Mouse (Mus musculus) hindbrain, postnatal 0 days (tissue): ENCODE measurements around the gene Hao2. TPM values are rescaled to one million over a fixed set of nuclear protein-coding genes. Genes with fewer than 3 reads are reported as not detected.

Experiments
- ATAC-seq: fragments of 200-750 bp; cut with Nextera tagmentation; 2 replicates; pipeline ENCODE4 v1.8.0; 2017; ENCODE audit warnings: mild to moderate bottlenecking, moderate TSS enrichment, moderate library complexity
- DNase-seq: peaks from one replicate; pipeline ENCODE4 v3.0.0-alpha.2; 2015; ENCODE audit warnings: low spot score
- H3K27ac ChIP-seq: fragments of 300-500 bp; sonication (generic); 2 replicates; pipeline ENCODE4 v1.5.1; 2014; ENCODE audit warnings: mild to moderate bottlenecking
- H3K27me3 ChIP-seq: fragments of 300-500 bp; sonication (generic); 2 replicates; pipeline ENCODE4 v1.6.1; 2014; ENCODE audit warnings: low read length, mixed read lengths; ENCODE audit not compliant: insufficient read depth
- H3K36me3 ChIP-seq: fragments of 300-500 bp; sonication (generic); 2 replicates; pipeline ENCODE4 v1.6.1; 2014; ENCODE audit warnings: low read length, mixed read lengths; ENCODE audit not compliant: insufficient read depth
- H3K4me1 ChIP-seq: fragments of 300-500 bp; sonication (generic); 2 replicates; pipeline ENCODE4 v1.6.1; 2014; ENCODE audit warnings: antibody characterized with exemption, low read length, mixed read lengths; ENCODE audit not compliant: insufficient read depth
- H3K4me2 ChIP-seq: fragments of 300-500 bp; sonication (generic); 2 replicates; pipeline ENCODE4 v1.6.1; 2014; ENCODE audit warnings: low read depth, mild to moderate bottlenecking, low read length, moderate library complexity, mixed read lengths
- H3K4me3 ChIP-seq: fragments of 300-500 bp; sonication (generic); 2 replicates; pipeline ENCODE4 v1.5.1; 2014; ENCODE audit warnings: low read length
- H3K9ac ChIP-seq: fragments of 300-500 bp; sonication (generic); replicated peaks from 2 replicates; pipeline ENCODE4 v1.6.1; 2014; ENCODE audit warnings: mild to moderate bottlenecking, low read length, moderate library complexity, mixed read lengths
- H3K9me3 ChIP-seq: fragments of 300-500 bp; sonication (generic); 2 replicates; pipeline ENCODE4 v1.6.1; 2016; ENCODE audit warnings: low read length, mixed read lengths
- CTCF ChIP-seq: IDR thresholded peaks from 2 replicates; pipeline ENCODE4 v1.5.1; 2016; ENCODE audit warnings: antibody characterized with exemption, control low read depth, low read depth
- WGBS: fragments of 180-500 bp; shearing (Covaris S2); extraction: QIAGEN DNeasy Blood & Tissue Kit; methylation state at CpG from one replicate; pipeline ENCODE4 v1.1.7; 2014; 5-methylcytosine and 5-hydroxymethylcytosine counted together
- polyA plus RNA-seq: library from polyadenylated mRNA; unstranded; fragments of >200 nt; fragmentation: Nextera tagmentation; extraction: Ambion mirVana; gene quantifications from 2 replicates; pipeline ENCODE4 v1.2.1, GENCODE M21; 2015
- total RNA-seq: library from RNA; depleted of rRNA; stranded (reverse); fragments of >200 nt; gene quantifications from 2 replicates; pipeline ENCODE4 v1.2.3, GENCODE M21; 2014

Gene Hao2
- total and polyA plus RNA-seq, 2 experiments from 2014 or later: not detected

DNA sequence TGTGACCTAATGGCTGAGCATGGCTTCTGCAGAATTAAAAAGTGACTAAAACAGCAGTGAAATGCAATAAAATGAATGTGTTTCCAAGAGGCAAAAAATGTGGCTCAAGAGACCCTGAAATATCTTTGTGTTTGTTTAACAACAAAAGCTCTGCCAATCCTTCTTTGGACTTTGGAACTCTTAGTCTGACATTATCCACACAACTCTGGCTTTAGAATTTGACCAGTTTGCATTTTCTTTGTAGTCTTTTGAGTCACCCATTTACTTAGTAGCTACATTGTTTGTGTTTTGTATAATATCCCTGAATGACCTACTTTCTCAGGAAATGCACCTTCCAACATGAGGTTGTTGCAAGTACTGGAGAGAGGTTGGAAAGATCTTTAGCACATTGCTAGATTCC, 39.4 kb upstream of the Hao2 start:
- no peak overlapping the region for H3K4me2 ChIP-seq

DNA sequence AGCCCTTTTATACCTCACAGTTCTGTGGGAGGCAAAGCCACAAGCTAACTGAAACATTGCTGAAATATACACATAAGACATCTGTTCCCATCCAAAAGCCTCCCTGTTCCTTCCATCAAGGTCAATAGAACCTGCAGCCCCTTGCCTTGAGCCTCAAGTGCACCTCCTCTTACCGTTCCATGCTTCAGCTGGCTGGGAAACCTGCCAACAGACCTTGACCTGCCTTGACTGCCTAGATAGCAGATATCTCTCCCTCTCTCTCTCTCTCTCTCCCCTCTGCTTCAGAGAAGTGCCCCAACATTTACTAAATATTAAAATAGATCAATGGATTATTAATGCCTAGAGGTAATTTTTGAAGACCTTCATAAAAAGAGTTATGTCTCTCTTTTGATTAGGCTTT, 38.8 kb upstream of the Hao2 start:
- ATAC-seq: no peak
- TF ChIP-seq CTCF: no peak
- Histone ChIP-seq H3K4me1 (no peaks in the 10 kb centered on the region), H3K4me2 (no peak overlapping the region), H3K4me3 (no peak overlapping the region), H3K36me3 (no peaks in the 10 kb centered on the region), H3K27ac (no peak overlapping the region), H3K9me3 (no peaks in the 10 kb centered on the region), H3K9ac (no peak overlapping the region), H3K27me3 (no peaks in the 10 kb centered on the region)
- DNase-seq: no peak
- 43% methylated on average over 1 of the region's 1 CpGs for WGBS

More for the DNA sequence above, 39.4 kb upstream of the Hao2 start:
- H3K4me3 ChIP-seq: no peak overlapping the region
- H3K27me3 ChIP-seq: no peaks in the 10 kb centered on the region
- H3K9me3 ChIP-seq: no peaks in the 10 kb centered on the region
- ATAC-seq (no peak), DNase-seq (no peak)
- no peaks in the 10 kb centered on the region for H3K4me1 ChIP-seq
- no peak overlapping the region for H3K27ac ChIP-seq
- H3K9ac ChIP-seq: no peak overlapping the region
- no peak for TF ChIP-seq CTCF
- H3K36me3 ChIP-seq: no peaks in the 10 kb centered on the region

DNA sequence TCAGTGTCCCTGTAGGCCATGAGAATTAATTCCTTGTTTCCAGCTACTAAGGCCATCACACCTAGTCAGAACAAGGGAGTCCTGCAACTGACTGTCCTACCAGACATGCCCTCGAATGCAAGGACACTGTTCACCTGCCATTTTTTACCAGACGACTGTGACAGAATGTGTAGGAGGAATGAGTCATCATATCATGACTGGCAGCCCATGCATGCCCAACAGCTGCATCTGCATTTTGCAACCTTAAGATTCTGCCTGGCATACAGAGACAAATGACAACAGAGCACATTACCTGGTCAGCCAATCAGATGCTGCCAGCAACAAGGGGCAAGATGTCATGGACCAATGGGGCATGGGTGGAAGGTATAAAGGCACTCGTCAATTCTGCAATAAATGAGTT, 27.4 kb upstream of the Hao2 start:
- Histone ChIP-seq H3K9ac (no peak overlapping the region), H3K4me3 (no peak overlapping the region), H3K27ac (no peak overlapping the region), H3K9me3 (no peaks in the 10 kb centered on the region), H3K4me1 (no peaks in the 10 kb centered on the region), H3K27me3 (no peaks in the 10 kb centered on the region), H3K36me3 (no peaks in the 10 kb centered on the region), H3K4me2 (no peak overlapping the region)
- WGBS: 90% methylated on average over 3 of the region's 3 CpGs
- ATAC-seq (no peak), DNase-seq (no peak)
- no peak for TF ChIP-seq CTCF

DNA sequence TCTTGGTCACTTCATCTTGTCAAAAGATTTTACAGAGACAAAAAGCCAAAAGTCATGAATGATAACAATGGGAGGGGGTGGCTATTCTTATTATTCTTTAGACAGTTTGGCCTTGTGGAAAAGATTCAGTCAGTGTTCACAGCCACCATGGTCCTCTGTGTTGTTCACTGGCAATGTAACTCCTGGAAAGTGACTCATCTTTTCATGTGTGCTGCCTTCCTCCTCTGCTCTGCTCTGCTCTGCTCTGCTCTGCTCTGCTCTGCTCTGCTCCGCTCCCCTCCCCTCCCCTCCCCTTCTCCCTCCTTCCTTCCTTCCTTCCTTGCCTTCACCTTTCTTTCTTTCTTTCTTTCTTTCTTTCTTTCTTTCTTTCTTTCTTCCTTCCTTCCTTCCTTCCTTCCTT, 24.2 kb upstream of the Hao2 start:
- H3K4me2 ChIP-seq: no peak overlapping the region
- no peak overlapping the region for H3K9ac ChIP-seq
- no peak for TF ChIP-seq CTCF
- H3K9me3 ChIP-seq: no peaks in the 10 kb centered on the region
- H3K27me3 ChIP-seq: no peaks in the 10 kb centered on the region
- WGBS: no CpG with 5 or more reads among the region's 1 CpGs
- no peaks in the 10 kb centered on the region for H3K36me3 ChIP-seq
- DNase-seq: no peak
- H3K27ac ChIP-seq: no peak overlapping the region
- ATAC-seq: no peak
- H3K4me3 ChIP-seq: no peak overlapping the region
- H3K4me1 ChIP-seq: no peaks in the 10 kb centered on the region

DNA sequence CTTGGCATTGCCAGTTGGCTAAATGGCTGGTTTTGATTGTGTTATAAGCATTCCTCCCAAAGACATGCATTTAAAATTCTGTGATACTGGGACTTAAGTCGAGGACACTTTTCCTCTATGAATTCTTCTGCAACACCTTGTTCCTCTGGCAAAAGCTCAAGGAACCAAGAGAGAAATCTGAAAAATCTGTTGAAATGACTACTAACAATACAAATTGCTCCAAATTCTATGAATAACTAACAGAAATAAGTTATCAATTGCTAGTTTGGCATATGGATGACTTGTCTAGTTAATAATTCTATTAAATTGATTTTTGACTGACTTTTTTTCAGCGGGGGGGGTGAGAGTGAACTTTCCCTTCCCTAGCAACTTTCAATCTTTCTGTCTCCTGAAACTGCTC, 23.8 kb upstream of the Hao2 start:
- WGBS: 77% methylated on average over 2 of the region's 2 CpGs
- Histone ChIP-seq H3K9ac (no peak overlapping the region), H3K4me1 (no peaks in the 10 kb centered on the region), H3K36me3 (no peaks in the 10 kb centered on the region), H3K4me2 (no peak overlapping the region), H3K27me3 (no peaks in the 10 kb centered on the region), H3K9me3 (no peaks in the 10 kb centered on the region), H3K27ac (no peak overlapping the region), H3K4me3 (no peak overlapping the region)
- ATAC-seq (no peak), DNase-seq (no peak)
- TF ChIP-seq CTCF: no peak

DNA sequence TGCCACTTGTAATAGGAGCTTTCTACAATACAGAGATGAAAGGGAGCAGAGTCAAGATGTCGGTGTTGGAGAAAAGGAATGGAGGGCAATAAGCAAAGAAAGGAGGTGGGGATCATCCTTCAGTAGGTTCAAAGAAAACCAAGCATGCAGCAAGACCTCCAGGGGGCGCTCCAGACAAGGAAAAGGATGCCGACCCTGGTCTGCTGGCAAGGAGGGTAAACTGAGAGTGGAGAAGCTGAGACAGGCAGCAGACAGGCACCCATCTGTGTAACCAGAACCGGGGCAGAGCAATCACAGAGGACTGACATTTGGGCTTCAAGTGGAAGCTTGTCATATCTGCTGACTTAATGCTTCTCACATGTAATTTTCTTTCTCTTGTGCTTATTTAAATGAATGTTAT, 22.6 kb upstream of the Hao2 start:
- no peak overlapping the region for H3K27ac ChIP-seq
- peak; percentile 78 for TF ChIP-seq CTCF
- no peaks in the 10 kb centered on the region for H3K36me3 ChIP-seq
- ATAC-seq (peak; percentile 18; the same call in 1 of the 2 replicates), DNase-seq (peak; percentile 69)
- no peak overlapping the region for H3K9ac ChIP-seq
- H3K4me3 ChIP-seq: no peak overlapping the region
- H3K4me1 ChIP-seq: no peaks in the 10 kb centered on the region
- no peak overlapping the region for H3K4me2 ChIP-seq
- H3K9me3 ChIP-seq: no peaks in the 10 kb centered on the region
- 11% methylated on average over 4 of the region's 4 CpGs for WGBS
- no peaks in the 10 kb centered on the region for H3K27me3 ChIP-seq

DNA sequence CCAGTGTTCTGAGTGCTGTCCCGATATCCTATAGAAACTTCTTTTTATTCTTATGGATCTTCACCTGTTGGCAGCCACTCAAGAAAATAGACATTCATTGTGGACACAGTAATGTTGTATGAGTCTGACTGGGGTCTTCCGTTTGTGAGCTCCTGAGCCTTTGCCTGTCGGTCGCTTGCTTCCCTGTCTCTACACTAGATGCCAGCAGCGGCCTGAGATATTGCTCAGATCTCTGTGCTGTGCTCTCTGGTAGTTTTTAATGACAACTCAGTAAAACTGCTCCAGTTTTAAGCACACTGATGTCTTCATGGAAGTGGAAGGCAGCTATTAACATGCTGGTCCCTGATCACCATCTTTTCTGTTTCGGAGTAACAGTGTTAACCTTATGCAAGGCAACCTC, 20.6 kb upstream of the Hao2 start:
- Histone ChIP-seq H3K9ac (no peak overlapping the region), H3K4me2 (no peak overlapping the region), H3K27me3 (no peaks in the 10 kb centered on the region), H3K27ac (no peak overlapping the region), H3K4me1 (no peaks in the 10 kb centered on the region), H3K36me3 (no peaks in the 10 kb centered on the region), H3K9me3 (no peaks in the 10 kb centered on the region), H3K4me3 (no peak overlapping the region)
- peak; percentile 53 for TF ChIP-seq CTCF
- ATAC-seq (peak; percentile 45; the same call in 1 of the 2 replicates), DNase-seq (peak; percentile 67)
- WGBS: 76% methylated on average over 6 of the region's 6 CpGs
